Mouse (Mus musculus) MEL (cell line): ENCODE results near the gene Ifrd1. TPM values are rescaled to one million over a fixed set of nuclear protein-coding genes. Genes with fewer than 3 reads are reported as not detected.

ENCODE experiments used
- DNase-seq: peaks from one replicate; pipeline ENCODE4 v3.0.0; 2011; ENCODE audit warnings: low read depth, low spot score
- H3K27ac ChIP-seq: 2 replicates; pipeline ENCODE4 v1.5.1; 2012; ENCODE audit warnings: low read depth, mild to moderate bottlenecking, control low read depth, low read length, moderate library complexity; ENCODE audit not compliant: control insufficient read depth
- H3K27me3 ChIP-seq, 2 experiments: fragments of 150-350 bp in 1 of 2; sonication (generic) in 1 of 2; 2 replicates each; pipeline ENCODE4 v1.6.1; 2012; ENCODE audit warnings: low read length in 2 of 2, mild to moderate bottlenecking in 2 of 2, improper control_type of control experiment in 1 of 2, moderate library complexity in 1 of 2; ENCODE audit not compliant: insufficient read depth in 2 of 2, control insufficient read depth in 1 of 2
- H3K36me3 ChIP-seq, 2 experiments: 2 replicates each; pipeline ENCODE4 v1.6.1; 2012 to 2014; ENCODE audit warnings: low read length in 2 of 2, improper control_type of control experiment in 1 of 2, inconsistent platforms in 1 of 2, mild to moderate bottlenecking in 1 of 2; ENCODE audit not compliant: insufficient read depth in 2 of 2, control insufficient read depth in 1 of 2
- H3K4me1 ChIP-seq, 2 experiments: fragments of 150-350 bp in 1 of 2; sonication (generic) in 1 of 2; 2 replicates each; pipeline ENCODE4 v1.6.1; 2012; ENCODE audit warnings: low read length in 2 of 2, improper control_type of control experiment in 1 of 2, mild to moderate bottlenecking in 1 of 2; ENCODE audit not compliant: insufficient read depth in 2 of 2, control insufficient read depth in 1 of 2
- H3K4me3 ChIP-seq, 2 experiments: fragments of 150-350 bp in 1 of 2; sonication (generic) in 1 of 2; 2 replicates each; pipeline ENCODE4 v1.5.1; 2012; ENCODE audit warnings: low read depth in 2 of 2, low read length in 2 of 2, mild to moderate bottlenecking in 2 of 2, moderate library complexity in 2 of 2, control low read depth in 1 of 2, improper control_type of control experiment in 1 of 2; ENCODE audit not compliant: control insufficient read depth in 1 of 2, insufficient read depth in 1 of 2
- H3K79me2 ChIP-seq: 2 replicates; pipeline ENCODE4 v1.6.1; 2012; ENCODE audit warnings: mild to moderate bottlenecking, low read length, moderate library complexity; ENCODE audit not compliant: control insufficient read depth, poor library complexity, insufficient read depth
- H3K9ac ChIP-seq: 2 replicates; pipeline ENCODE4 v1.6.1; 2012; ENCODE audit warnings: low read depth, mild to moderate bottlenecking, control low read depth, low read length, moderate library complexity; ENCODE audit not compliant: control insufficient read depth, poor library complexity, severe bottlenecking
- H3K9me3 ChIP-seq: fragments of 150-350 bp; sonication (generic); replicated peaks from 2 replicates; pipeline ENCODE4 v1.6.1; 2012; ENCODE audit warnings: mild to moderate bottlenecking, low read length, improper control_type of control experiment, moderate library complexity; ENCODE audit not compliant: insufficient read depth
- ELF1 ChIP-seq: IDR thresholded peaks from 2 replicates; pipeline ENCODE4 v1.6.1; 2014; ENCODE audit warnings: low read depth, mild to moderate bottlenecking, inconsistent platforms, low read length, improper control_type of control experiment, moderate library complexity
- EP300 ChIP-seq, 2 experiments: IDR thresholded peaks; 2 replicates each; pipeline ENCODE4 v1.6.1; 2011; ENCODE audit warnings: improper control_type of control experiment in 2 of 2, low read length in 2 of 2, low read depth in 1 of 2, mild to moderate bottlenecking in 1 of 2
- GABPA ChIP-seq: IDR thresholded peaks from 2 replicates; pipeline ENCODE4 v1.6.1; 2012; ENCODE audit warnings: low read depth, mild to moderate bottlenecking, inconsistent platforms, low read length, improper control_type of control experiment, moderate library complexity
- HCFC1 ChIP-seq: IDR thresholded peaks from 2 replicates; pipeline ENCODE4 v1.6.1; 2012; ENCODE audit warnings: low read depth, mild to moderate bottlenecking, inconsistent platforms, low read length, improper control_type of control experiment, moderate library complexity
- JUND ChIP-seq: IDR thresholded peaks from 2 replicates; pipeline ENCODE4 v1.6.1; 2011; ENCODE audit warnings: low read depth, mild to moderate bottlenecking, improper control_type of control experiment, low read length
- MAZ ChIP-seq: IDR thresholded peaks from 2 replicates; pipeline ENCODE4 v1.6.1; 2012; ENCODE audit warnings: low read depth, mild to moderate bottlenecking, inconsistent platforms, low read length, improper control_type of control experiment
- NRF1 ChIP-seq: IDR thresholded peaks from 2 replicates; pipeline ENCODE4 v1.6.1; 2014; ENCODE audit warnings: low read depth, mild to moderate bottlenecking, inconsistent platforms, low read length, improper control_type of control experiment, moderate library complexity; ENCODE audit not compliant: poor library complexity, insufficient read depth, severe bottlenecking
- POLR2A ChIP-seq, 2 experiments: IDR thresholded peaks; 2 replicates each; pipeline ENCODE4 v1.6.1; 2011 to 2012; ENCODE audit warnings: low read length in 2 of 2, mild to moderate bottlenecking in 2 of 2, control low read depth in 1 of 2, improper control_type of control experiment in 1 of 2, low read depth in 1 of 2, moderate library complexity in 1 of 2; ENCODE audit not compliant: control insufficient read depth in 1 of 2, insufficient read depth in 1 of 2, poor library complexity in 1 of 2
- POLR2AphosphoS2 ChIP-seq: IDR thresholded peaks from 2 replicates; pipeline ENCODE4 v1.6.1; 2011; ENCODE audit warnings: low read length, improper control_type of control experiment
- TAL1 ChIP-seq: IDR thresholded peaks from 2 replicates; pipeline ENCODE4 v1.6.1; 2012; ENCODE audit warnings: mild to moderate bottlenecking, inconsistent platforms, low read length, moderate library complexity, mixed read lengths
- TCF12 ChIP-seq: IDR thresholded peaks from 2 replicates; pipeline ENCODE4 v1.6.1; 2014; ENCODE audit warnings: low read depth, mild to moderate bottlenecking, inconsistent platforms, low read length, improper control_type of control experiment, moderate library complexity
- UBTF ChIP-seq: IDR thresholded peaks from 2 replicates; pipeline ENCODE4 v1.6.1; 2012; ENCODE audit warnings: low read depth, mild to moderate bottlenecking, inconsistent platforms, low read length, improper control_type of control experiment, moderate library complexity, borderline replicate concordance; ENCODE audit not compliant: insufficient read depth
- ZC3H11A ChIP-seq: IDR thresholded peaks from 2 replicates; pipeline ENCODE4 v1.6.1; 2012; ENCODE audit warnings: low read depth, mild to moderate bottlenecking, inconsistent platforms, low read length, improper control_type of control experiment
- ZMIZ1 ChIP-seq: IDR thresholded peaks from 2 replicates; pipeline ENCODE4 v1.6.1; 2012; ENCODE audit warnings: low read depth, mild to moderate bottlenecking, inconsistent platforms, low read length, improper control_type of control experiment, moderate library complexity
- polyA plus RNA-seq, 2 experiments: library from polyadenylated mRNA; stranded (reverse) in 1 of 2; unstranded in 1 of 2; fragments of >175 nt in 1 of 2; fragments of >200 nt in 1 of 2; gene quantifications; 2 replicates each; pipeline versions ENCODE4 v1.2.1 to v1.2.4; 2012; ENCODE audit warnings: low replicate concordance in 2 of 2, low read depth in 1 of 2; ENCODE audit not compliant: insufficient read length in 2 of 2, insufficient read depth in 1 of 2, missing spikeins in 1 of 2
- total RNA-seq: library from RNA; depleted of rRNA; stranded (reverse); fragments of 300-350 nt; gene quantifications from 2 replicates; pipeline ENCODE4 v1.2.3, GENCODE M21; 2012

Gene Ifrd1
- total and polyA plus RNA-seq, 3 experiments: 161 to 167 TPM; not detected in 1

- Histone ChIP-seq H3K4me1 (no peaks in the 10 kb centered on the region), H3K79me2 (peaks cover 3% of the 10 kb centered on the region; the same call in 1 of the 2 replicates), H3K9ac (no peak overlapping the region), H3K27me3 (no peaks in the 10 kb centered on the region), H3K27ac (no peak overlapping the region), H3K36me3 (peaks cover 3 to 64% of the 10 kb centered on the region in 2 experiments; a peak in 3 of 4 replicates), H3K9me3 (no peaks in the 10 kb centered on the region), H3K4me3 (no peak overlapping the region)
- TF ChIP-seq MAZ: no peak
- no peak for TF ChIP-seq ZC3H11A
- no peak for TF ChIP-seq POLR2AphosphoS2
- TF ChIP-seq GABPA: no peak
- TF ChIP-seq TCF12: no peak
- no peak for TF ChIP-seq NRF1
- no peak for TF ChIP-seq UBTF
- no peak for TF ChIP-seq POLR2A (IDR thresholded peaks at IDR 0.05; ENCODE audit: control insufficient read depth in 1 of 2, insufficient read depth in 1 of 2, low read depth in 1 of 2, low read length in 2 of 2, poor library complexity in 1 of 2)
- no peak for DNase-seq
These were observed 39.3 kb downstream of the Ifrd1 start for GRCm38 (mm10) chr12:40209049-40209448.

GRCm38 (mm10) chr12:40207909-40208308 lies 40.4 kb downstream of the Ifrd1 start:
- H3K9ac ChIP-seq: no peak overlapping the region
- no peak overlapping the region for H3K27ac ChIP-seq
- no peaks in the 10 kb centered on the region for H3K9me3 ChIP-seq
- no peaks in the 10 kb centered on the region for H3K4me1 ChIP-seq
- TF ChIP-seq TAL1 (no peak), NRF1 (no peak), ZMIZ1 (no peak), EP300 (IDR thresholded peaks at IDR 0.05; ENCODE audit: low read depth in 1 of 2, low read length in 2 of 2) (no peak), ELF1 (no peak), HCFC1 (no peak), JUND (no peak)
- TF ChIP-seq, all 39 proteins: peak for 0
- Histone ChIP-seq H3K36me3 (peaks cover 3 to 64% of the 10 kb centered on the region in 2 experiments; a peak in 3 of 4 replicates), H3K4me3 (no peak overlapping the region), H3K79me2 (peaks cover 3% of the 10 kb centered on the region; the same call in 1 of the 2 replicates), H3K27me3 (no peaks in the 10 kb centered on the region)
- no peak for DNase-seq
